28 mouse cellular contexts compared by ENCODE assay signal in the genomic region with DNA sequence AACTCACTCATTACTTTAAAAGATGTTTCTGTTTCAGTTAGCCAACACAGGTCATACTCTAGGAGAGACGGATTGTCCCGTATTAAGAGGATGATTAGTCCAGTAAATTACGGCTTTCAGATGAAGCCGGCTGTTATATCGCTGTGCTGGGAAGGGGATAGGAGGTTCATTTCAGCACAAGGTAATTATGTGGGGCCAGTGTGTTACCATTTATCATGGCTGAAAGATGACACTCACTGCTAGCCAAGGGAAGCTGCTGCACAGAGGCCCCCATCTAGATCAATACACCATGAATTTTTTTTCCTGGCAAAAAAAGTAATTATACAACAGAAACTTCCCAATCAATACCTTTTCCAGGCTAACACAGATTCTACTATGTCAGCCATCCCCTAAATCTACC. TPM values are rescaled to one million over a fixed set of nuclear protein-coding genes. Genes with fewer than 3 reads are reported as not detected.
DNase-seq lines count a peak whose midpoint lies in the region; ATAC-seq lines count a peak whose summit lies in the region.
"Had no signal": no experiment of that assay in that cellular context is flagged by ENCODE, and none has a peak within 500 bp of the region (broad histone marks: within the 10 kb centered on the region; RNA-seq: fewer than 3 reads in every experiment).

No protein-coding gene starts in this region.

- no peaks in the 10 kb centered on the region for H3K36me3 ChIP-seq in hindbrain, embryonic 11.5 days (ENCODE audit: control insufficient read depth, insufficient read depth, low read length)
- no peaks in the 10 kb centered on the region for H3K36me3 ChIP-seq in hindbrain, embryonic 10.5 days
- H3K36me3 ChIP-seq in neural tube, embryonic 13.5 days: no peaks in the 10 kb centered on the region
- H3K36me3 ChIP-seq: embryonic facial prominence, embryonic 12.5 days; kidney, embryonic 15.5 days; limb, embryonic 13.5 days; liver, embryonic 13.5 days had no signal

- no peak overlapping the region for H3K27ac ChIP-seq in hindbrain, embryonic 11.5 days (ENCODE audit: low read depth, low read length)
- H3K27ac ChIP-seq in hindbrain, embryonic 10.5 days: no peak overlapping the region
- H3K27ac ChIP-seq in neural tube, embryonic 13.5 days (replicated peaks): peak overlapping the region; percentile 59; the same call in 1 of the 2 replicates
- H3K27ac ChIP-seq: embryonic facial prominence, embryonic 12.5 days; forebrain, embryonic 13.5 days; kidney, embryonic 15.5 days; limb, embryonic 13.5 days; liver, embryonic 13.5 days had no signal

- H3K4me2 ChIP-seq in hindbrain, embryonic 11.5 days (replicated peaks; ENCODE audit: low read depth, low read length): no peak overlapping the region
- H3K4me2 ChIP-seq in neural tube, embryonic 13.5 days: no peak overlapping the region
- H3K4me2 ChIP-seq: embryonic facial prominence, embryonic 12.5 days; forebrain, embryonic 13.5 days; heart, embryonic 11.5 days; kidney, embryonic 15.5 days; limb, embryonic 13.5 days; liver, embryonic 13.5 days had no signal

- no peaks in the 10 kb centered on the region for H3K4me1 ChIP-seq in hindbrain, embryonic 11.5 days (replicated peaks; ENCODE audit: control insufficient read depth, insufficient read depth, low read length)
- H3K4me1 ChIP-seq in hindbrain, embryonic 10.5 days (replicated peaks): peaks cover 18% of the 10 kb centered on the region
- peaks cover 32% of the 10 kb centered on the region for H3K4me1 ChIP-seq in neural tube, embryonic 13.5 days (replicated peaks)
- H3K4me1 ChIP-seq: kidney, embryonic 15.5 days had no signal

- H3K9me3 ChIP-seq in hindbrain, embryonic 11.5 days (ENCODE audit: control insufficient read depth, low read length): no peaks in the 10 kb centered on the region
- no peaks in the 10 kb centered on the region for H3K9me3 ChIP-seq in hindbrain, embryonic 10.5 days
- no peaks in the 10 kb centered on the region for H3K9me3 ChIP-seq in neural tube, embryonic 13.5 days
- H3K9me3 ChIP-seq: embryonic facial prominence, embryonic 12.5 days; forebrain, embryonic 13.5 days; kidney, embryonic 15.5 days; limb, embryonic 13.5 days; liver, embryonic 13.5 days had no signal

- H3K27me3 ChIP-seq in hindbrain, embryonic 11.5 days (ENCODE audit: control insufficient read depth, insufficient read depth, low read length): no peaks in the 10 kb centered on the region
- H3K27me3 ChIP-seq in hindbrain, embryonic 10.5 days (ENCODE audit: insufficient read depth, poor library complexity, severe bottlenecking): no peaks in the 10 kb centered on the region
- no peaks in the 10 kb centered on the region for H3K27me3 ChIP-seq in neural tube, embryonic 13.5 days
- H3K27me3 ChIP-seq: embryonic facial prominence, embryonic 12.5 days; forebrain, embryonic 13.5 days; kidney, embryonic 15.5 days; limb, embryonic 13.5 days; liver, embryonic 13.5 days had no signal

- ATAC-seq in hindbrain, embryonic 11.5 days (ENCODE audit: low FRiP score): peak; percentile 74
- ATAC-seq in neural tube, embryonic 13.5 days (ENCODE audit: low read depth): peak; percentile 48
- ATAC-seq: CD4-positive, CD25-positive, alpha-beta regulatory T cell, adult 4 months; forebrain, embryonic 13.5 days; intestine, embryonic 16.5 days had no signal

- DNase-seq in hindbrain, embryonic 11.5 days (ENCODE audit: low spot score): peak; percentile 18
- no peak for DNase-seq in hindbrain, embryonic 10.5 days (ENCODE audit: low spot score)
- DNase-seq in retina, postnatal 1 day: peak; percentile 32
- DNase-seq in retina, embryonic 14.5 days (ENCODE audit: low spot score): no peak
- DNase-seq in gastrocnemius, postnatal 25 days: no peak
- no peak for DNase-seq in ovary, adult 18-20 months (ENCODE audit: low spot score)
- DNase-seq: adrenal gland, postnatal 36 days; cerebellum, adult 9-10 months; gastrocnemius, postnatal 10 days; heart, adult 11 months; kidney, postnatal 36 days; liver, embryonic 13.5 days; lung, adult 2 months; lung, postnatal 14 days; right cerebral cortex, postnatal 25 days; spleen, adult 18-20 months had no signal

- H3K9ac ChIP-seq in hindbrain, embryonic 11.5 days (ENCODE audit: low read depth, low read length): no peak overlapping the region
- H3K9ac ChIP-seq in neural tube, embryonic 13.5 days: no peak overlapping the region
- H3K9ac ChIP-seq: embryonic facial prominence, embryonic 12.5 days; forebrain, embryonic 13.5 days; kidney, embryonic 15.5 days; limb, embryonic 13.5 days; liver, embryonic 13.5 days had no signal

- no peak overlapping the region for H3K4me3 ChIP-seq in hindbrain, embryonic 11.5 days (ENCODE audit: low read depth, low read length)
- H3K4me3 ChIP-seq in hindbrain, embryonic 10.5 days: no peak overlapping the region
- no peak overlapping the region for H3K4me3 ChIP-seq in neural tube, embryonic 13.5 days
- H3K4me3 ChIP-seq: embryonic facial prominence, embryonic 12.5 days; erythroblast, embryonic 14.5 days; forebrain, embryonic 13.5 days; kidney, embryonic 15.5 days; limb, embryonic 13.5 days; liver, embryonic 13.5 days had no signal

- WGBS in hindbrain, embryonic 11.5 days: 63% methylated on average over 5 of the region's 5 CpGs
- 74% methylated on average over 5 of the region's 5 CpGs for WGBS in hindbrain, embryonic 10.5 days
- 35% methylated on average over 5 of the region's 5 CpGs for WGBS in neural tube, embryonic 13.5 days

RNA-seq across cellular contexts. Expression of a gene that starts 47.9 kb away (rescaled TPM):
- polyA plus RNA-seq in hindbrain, embryonic 11.5 days (2014; fragmentation: Nextera tagmentation; extraction: Ambion mirVana): 68.1 and 68.5 TPM in 2 replicates
- polyA plus RNA-seq in hindbrain, embryonic 10.5 days (2016; fragmentation: Nextera tagmentation; extraction: Ambion mirVana): 26.8 and 57.6 TPM in 2 replicates
- 80.7 and 96.6 TPM in 2 replicates for polyA plus RNA-seq in neural tube, embryonic 13.5 days (2015; fragmentation: Nextera tagmentation; extraction: Ambion mirVana)
- total RNA-seq in gastrocnemius, postnatal 25 days (2021): 1 to 10 TPM in 1 of 2 experiments, under 1 TPM in 1; 0.72 to 1.8 TPM
- total RNA-seq: hematopoietic stem cell, adult 5-6 weeks; megakaryocyte progenitor cell, adult 5-6 weeks; monocyte, adult 5-6 weeks had no signal
- polyA plus RNA-seq: erythroblast, embryonic 14.5 days had no signal

Comparison
In these comparisons a context has a peak if more than half of its experiments do, and no peak if none do; other contexts are left out.
1. DNase-seq: peak in hindbrain, embryonic 11.5 days (single experiment) and retina, postnatal 1 day (single experiment); none in hindbrain, embryonic 10.5 days (single experiment), retina, embryonic 14.5 days (single experiment), gastrocnemius, postnatal 25 days (single experiment) and ovary, adult 18-20 months (single experiment).